Mouse (Mus musculus) limb, embryonic 10.5 days (tissue): ENCODE results near the gene Gm13539. TPM values are rescaled to one million over a fixed set of nuclear protein-coding genes. Genes with fewer than 3 reads are reported as not detected.
A peak's percentile ranks its signal among the peaks of the same experiment; 100 is the strongest.
"Not testable (repeated sequence)": the region's sequence is repeated elsewhere in the genome, so short reads cannot be mapped to it uniquely, and the experiment has no call there.

Experiments
- DNase-seq: peaks from one replicate; pipeline ENCODE4 v3.0.0-alpha.2; 2017; ENCODE audit warnings: low spot score
- H3K27ac ChIP-seq: fragments of 300-500 bp; sonication (generic); 2 replicates; pipeline ENCODE4 v1.5.1; 2016; ENCODE audit warnings: mild to moderate bottlenecking
- H3K27me3 ChIP-seq: fragments of 300-500 bp; sonication (generic); 2 replicates; pipeline ENCODE4 v1.6.1; 2016; ENCODE audit warnings: low read depth, mild to moderate bottlenecking; ENCODE audit not compliant: poor library complexity, severe bottlenecking
- H3K36me3 ChIP-seq: fragments of 300-500 bp; sonication (generic); 2 replicates; pipeline ENCODE4 v1.6.1; 2016; ENCODE audit warnings: mild to moderate bottlenecking, moderate library complexity
- H3K4me1 ChIP-seq: fragments of 300-500 bp; sonication (generic); 2 replicates; pipeline ENCODE4 v1.6.1; 2016
- H3K4me3 ChIP-seq: fragments of 300-500 bp; sonication (generic); 2 replicates; pipeline ENCODE4 v1.5.1; 2016; ENCODE audit warnings: mild to moderate bottlenecking, moderate library complexity
- H3K9me3 ChIP-seq: fragments of 300-500 bp; sonication (generic); replicated peaks from 2 replicates; pipeline ENCODE4 v1.6.1; 2016; ENCODE audit warnings: mild to moderate bottlenecking
- WGBS: fragments of 180-500 bp; shearing (Covaris S2); methylation state at CpG from one replicate; pipeline ENCODE4 v1.1.7; 2016; 5-methylcytosine and 5-hydroxymethylcytosine counted together
- polyA plus RNA-seq: library from polyadenylated mRNA; unstranded; fragments of >200 nt; fragmentation: Nextera tagmentation; extraction: Ambion mirVana; gene quantifications from 2 replicates; pipeline ENCODE4 v1.2.1, GENCODE M21; 2016

Gene Gm13539
- polyA plus RNA-seq, 1 experiment from 2014 or later: not detected

DNA sequence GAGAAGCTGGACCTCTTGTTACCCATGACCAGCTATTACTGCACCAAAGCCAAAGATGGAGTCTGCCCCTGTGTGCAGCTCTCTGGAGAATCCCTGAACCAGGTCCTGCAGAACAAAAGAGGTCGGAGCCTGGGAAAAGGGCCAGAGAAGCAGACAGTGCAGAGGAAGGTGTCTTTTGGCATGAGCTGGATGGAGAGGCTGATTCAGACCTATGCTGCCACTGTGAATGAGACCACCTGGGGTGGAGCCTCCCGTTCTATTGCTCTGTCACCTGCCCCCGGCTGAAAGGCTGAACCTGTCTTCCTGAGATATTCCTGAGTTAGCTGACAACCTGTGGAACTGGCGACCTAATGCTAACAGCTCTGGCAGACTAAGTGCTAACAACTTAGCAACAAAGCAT is 1.1 kb upstream of the Gm13539 start:
- no peak for DNase-seq
- Histone ChIP-seq H3K4me1 (peaks cover 8% of the 10 kb centered on the region; the same call in 1 of the 2 replicates), H3K27me3 (no peaks in the 10 kb centered on the region), H3K9me3 (no peaks in the 10 kb centered on the region), H3K27ac (no peak overlapping the region), H3K4me3 (no peak overlapping the region), H3K36me3 (no peaks in the 10 kb centered on the region)
- WGBS: 39% methylated on average over 4 of the region's 4 CpGs

DNA sequence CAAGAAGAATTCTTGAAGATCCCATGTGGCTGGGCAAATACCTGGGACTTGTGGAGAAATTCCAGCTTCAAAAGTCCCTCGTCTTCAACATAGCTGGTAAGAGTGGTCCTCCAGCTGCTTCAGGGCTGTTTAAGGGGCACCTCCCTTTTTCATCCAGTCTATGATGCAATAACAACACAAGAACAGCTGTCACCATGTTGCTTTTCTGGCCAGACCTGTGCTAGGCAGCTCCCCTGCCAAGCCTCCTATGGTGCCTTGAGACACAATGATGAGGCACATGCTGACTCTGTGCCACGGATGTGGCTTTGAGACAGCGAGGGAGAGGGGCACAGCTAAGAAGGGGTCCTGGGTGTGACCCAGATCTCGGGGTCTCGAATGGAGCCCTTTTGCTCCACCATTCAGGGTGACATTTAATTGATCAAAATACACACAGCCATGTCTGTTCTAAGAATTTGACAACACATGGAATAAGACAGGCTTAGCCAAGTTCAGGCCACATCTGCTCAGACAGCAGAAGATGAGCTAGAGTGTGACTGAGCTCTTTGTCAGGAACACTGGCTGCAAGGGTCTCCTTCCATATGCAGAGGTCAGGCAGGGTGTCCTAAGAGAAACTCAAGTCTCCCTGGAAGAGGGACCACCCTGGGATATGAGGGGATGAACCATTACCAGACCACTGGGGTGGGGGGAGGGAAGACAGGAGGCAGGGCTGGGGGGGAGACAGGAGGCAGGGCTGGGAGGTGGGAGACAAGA is 3.7 kb downstream of the Gm13539 start:
- DNase-seq: no peak
- Histone ChIP-seq H3K27me3 (no peaks in the 10 kb centered on the region), H3K4me3 (no peak overlapping the region), H3K27ac (no peak overlapping the region), H3K9me3 (no peaks in the 10 kb centered on the region), H3K36me3 (no peaks in the 10 kb centered on the region), H3K4me1 (peaks cover 11% of the 10 kb centered on the region)
- 73% methylated on average over 5 of the region's 5 CpGs for whole genome bisulfite sequencing

DNA sequence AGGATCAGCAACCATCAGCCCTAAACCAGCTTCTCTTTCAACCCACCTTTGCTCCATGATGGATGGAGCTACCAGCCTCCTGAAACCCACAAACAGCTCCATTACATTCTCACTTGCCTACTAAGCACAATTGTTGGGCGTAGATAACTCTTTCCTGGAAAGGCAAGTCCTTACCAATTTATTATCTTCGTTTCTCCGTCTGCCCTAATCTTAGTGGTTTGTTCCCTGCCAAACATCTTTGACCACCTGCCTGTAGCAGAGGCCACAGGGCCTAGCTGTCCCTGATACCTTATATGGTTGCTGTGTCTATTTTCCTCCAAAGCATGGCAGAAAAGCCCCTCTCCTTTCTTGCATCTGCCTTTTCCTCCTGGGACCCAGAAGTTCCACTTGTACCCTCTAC is 7.0 kb downstream of the Gm13539 start:
- 83% methylated on average over 3 of the region's 3 CpGs for WGBS
- no peak for DNase-seq
- Histone ChIP-seq H3K9me3 (no peaks in the 10 kb centered on the region), H3K4me3 (no peak overlapping the region), H3K27ac (no peak overlapping the region), H3K27me3 (no peaks in the 10 kb centered on the region), H3K36me3 (no peaks in the 10 kb centered on the region), H3K4me1 (peaks cover 11% of the 10 kb centered on the region)

DNA sequence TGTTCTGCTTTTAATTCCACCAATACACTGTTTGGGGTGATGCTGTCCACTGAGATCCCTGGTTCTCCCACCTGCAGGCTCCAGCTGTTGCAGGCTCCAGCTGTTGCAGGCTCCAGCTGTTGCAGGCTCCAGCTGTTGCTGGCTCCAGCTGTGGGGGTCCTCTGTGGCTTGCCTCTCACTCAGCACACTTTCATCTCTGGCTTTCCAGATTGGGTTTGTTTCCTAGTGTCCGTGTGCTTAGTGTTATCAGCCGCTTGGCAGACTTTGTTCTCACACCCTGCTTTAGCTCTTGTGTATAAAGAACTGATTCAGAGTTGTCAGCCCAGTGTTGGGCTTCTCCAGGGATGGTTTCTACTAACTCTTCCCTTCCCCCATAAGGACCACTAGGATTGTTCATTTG is 15.6 kb downstream of the Gm13539 start:
- Histone ChIP-seq H3K27me3 (no peaks in the 10 kb centered on the region), H3K9me3 (no peaks in the 10 kb centered on the region), H3K4me1 (no peaks in the 10 kb centered on the region), H3K4me3 (no peak overlapping the region), H3K36me3 (no peaks in the 10 kb centered on the region), H3K27ac (no peak overlapping the region)
- WGBS: 42% methylated on average over 2 of the region's 2 CpGs
- no peak for DNase-seq

DNA sequence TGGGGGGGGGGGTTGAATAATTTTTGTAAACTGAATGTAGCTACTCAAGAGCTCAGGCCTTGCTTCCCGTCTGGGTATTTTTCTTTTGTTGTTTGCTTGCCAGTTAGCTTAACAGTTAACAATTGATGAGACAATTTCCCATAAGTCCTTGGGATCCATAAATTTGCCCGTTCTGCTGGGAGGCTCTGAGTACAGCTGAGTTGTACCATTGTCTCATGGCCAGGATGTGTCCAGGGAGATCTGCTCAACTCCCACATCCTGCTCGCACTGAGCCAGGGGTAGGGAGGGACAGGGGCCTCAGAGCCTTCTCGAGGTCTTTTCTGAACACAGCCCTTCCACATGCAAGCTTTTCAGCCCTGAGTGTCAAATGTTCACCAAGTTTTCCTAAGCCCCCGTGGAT is 16.0 kb downstream of the Gm13539 start:
- no peaks in the 10 kb centered on the region for H3K36me3 ChIP-seq
- WGBS: 70% methylated on average over 5 of the region's 5 CpGs
- no peaks in the 10 kb centered on the region for H3K27me3 ChIP-seq

DNA sequence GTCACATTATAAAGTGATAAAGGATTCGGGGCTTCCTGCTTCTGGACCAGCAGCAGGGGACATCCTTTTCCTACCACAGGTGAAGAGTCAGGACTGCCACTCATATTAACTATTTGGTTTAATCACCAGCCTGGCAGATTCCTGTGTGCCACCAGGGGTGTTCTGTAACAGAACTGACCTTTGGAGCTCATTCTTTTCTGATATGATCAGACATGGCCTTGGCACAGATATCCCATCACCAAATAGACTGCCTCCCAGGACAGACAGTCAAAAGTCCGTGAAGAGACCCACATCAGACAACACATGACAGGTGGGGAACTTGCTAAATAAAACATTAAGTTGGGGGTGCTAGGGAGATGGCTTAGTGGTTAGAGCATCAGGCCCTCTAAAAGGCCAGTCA is 29.7 kb downstream of the Gm13539 start:
- 82% methylated on average over 2 of the region's 2 CpGs for WGBS
- no peaks in the 10 kb centered on the region for H3K4me1 ChIP-seq
- no peak overlapping the region for H3K27ac ChIP-seq
- H3K4me3 ChIP-seq: no peak overlapping the region
- DNase-seq: no peak
- H3K27me3 ChIP-seq: no peaks in the 10 kb centered on the region
- no peaks in the 10 kb centered on the region for H3K9me3 ChIP-seq
- no peaks in the 10 kb centered on the region for H3K36me3 ChIP-seq

More for the DNA sequence above, 16.0 kb downstream of the Gm13539 start:
- no peaks in the 10 kb centered on the region for H3K9me3 ChIP-seq
- DNase-seq: no peak
- no peak overlapping the region for H3K4me3 ChIP-seq
- H3K4me1 ChIP-seq: no peaks in the 10 kb centered on the region
- H3K27ac ChIP-seq: no peak overlapping the region

DNA sequence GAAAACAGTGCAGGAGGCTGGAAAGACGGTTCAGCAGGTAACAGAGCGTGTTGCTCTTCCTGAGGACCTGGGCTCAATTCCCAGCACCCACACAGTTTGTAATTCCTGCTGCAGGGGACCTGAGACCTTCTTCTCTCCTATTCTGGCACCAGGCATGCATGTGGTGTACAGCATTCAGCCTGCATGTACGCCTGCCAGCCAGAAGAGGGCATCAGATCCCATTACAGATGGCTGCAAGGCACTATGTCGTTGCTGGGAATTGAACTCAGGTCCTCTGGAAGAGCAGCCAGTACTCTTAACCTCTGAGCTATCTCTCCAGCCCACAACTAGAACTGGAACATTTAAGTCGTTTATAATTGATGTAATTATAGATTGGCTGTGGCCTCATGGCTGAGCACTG is 31.3 kb downstream of the Gm13539 start:
- no peak for DNase-seq
- no peaks in the 10 kb centered on the region for H3K9me3 ChIP-seq
- H3K27me3 ChIP-seq: no peaks in the 10 kb centered on the region
- no peaks in the 10 kb centered on the region for H3K36me3 ChIP-seq
- no peaks in the 10 kb centered on the region for H3K4me1 ChIP-seq
- WGBS: 80% methylated on average over 5 of the region's 5 CpGs
- no peak overlapping the region for H3K27ac ChIP-seq
- no peak overlapping the region for H3K4me3 ChIP-seq

DNA sequence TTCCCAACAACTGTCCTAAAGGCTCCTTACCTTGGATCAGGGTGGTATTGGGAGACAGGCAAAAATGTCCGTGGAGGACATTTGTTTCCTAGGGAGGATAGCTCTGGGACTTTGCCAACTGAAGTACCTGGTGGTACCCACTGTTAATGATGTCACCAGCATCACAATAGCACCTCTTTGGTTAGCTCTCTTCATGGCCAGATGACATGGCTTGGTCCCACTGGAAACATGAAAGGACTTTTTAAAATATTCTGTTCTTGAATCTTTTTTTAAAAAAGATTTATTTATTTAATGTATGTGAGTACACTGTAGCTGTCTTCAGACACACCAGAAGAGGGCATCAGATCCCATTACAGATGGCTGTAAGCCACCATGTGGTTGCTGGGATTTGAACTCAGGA is 33.7 kb downstream of the Gm13539 start, which contains the start of gene Glt6d1:
TSS of gene Glt6d1 (minus strand) at position 101 of the 400 bp plus-strand sequence.
- WGBS: 83% methylated on average over 1 of the region's 1 CpGs
- not testable (repeated sequence) for H3K9me3 ChIP-seq, H3K27me3 ChIP-seq, DNase-seq, H3K4me1 ChIP-seq, H3K27ac ChIP-seq, H3K36me3 ChIP-seq, H3K4me3 ChIP-seq

DNA sequence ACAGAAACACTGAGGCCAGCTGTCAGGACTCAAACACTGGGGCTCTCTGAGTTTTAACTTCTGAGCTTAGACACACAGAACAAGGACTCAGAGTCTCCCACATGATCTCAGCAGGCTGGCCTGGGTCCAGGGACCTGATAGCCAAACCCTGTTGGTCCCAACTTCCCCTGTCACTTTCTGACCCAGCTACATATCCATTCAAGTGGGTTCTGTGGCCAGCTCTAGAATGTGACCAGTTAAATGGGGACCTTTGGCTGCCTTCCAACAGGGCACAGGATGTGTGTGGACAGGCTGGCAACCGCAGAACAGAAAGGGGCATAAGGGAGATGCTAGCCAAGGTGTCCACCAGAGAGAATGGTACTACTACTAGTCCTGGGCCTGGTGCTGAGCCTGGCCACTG is 40.7 kb downstream of the Gm13539 start, which contains the start of gene Lcn9:
TSS of gene Lcn9 (plus strand) at position 348 of the 400 bp plus-strand sequence.
- Histone ChIP-seq H3K36me3 (no peaks in the 10 kb centered on the region), H3K27ac (no peak within 1 kb of the TSS), H3K4me1 (no peaks in the 10 kb centered on the region), H3K9me3 (no peaks in the 10 kb centered on the region), H3K27me3 (no peaks in the 10 kb centered on the region), H3K4me3 (no peak within 1 kb of the TSS)
- WGBS: 96% methylated on average over 1 of the region's 1 CpGs
- no peak for DNase-seq

DNA sequence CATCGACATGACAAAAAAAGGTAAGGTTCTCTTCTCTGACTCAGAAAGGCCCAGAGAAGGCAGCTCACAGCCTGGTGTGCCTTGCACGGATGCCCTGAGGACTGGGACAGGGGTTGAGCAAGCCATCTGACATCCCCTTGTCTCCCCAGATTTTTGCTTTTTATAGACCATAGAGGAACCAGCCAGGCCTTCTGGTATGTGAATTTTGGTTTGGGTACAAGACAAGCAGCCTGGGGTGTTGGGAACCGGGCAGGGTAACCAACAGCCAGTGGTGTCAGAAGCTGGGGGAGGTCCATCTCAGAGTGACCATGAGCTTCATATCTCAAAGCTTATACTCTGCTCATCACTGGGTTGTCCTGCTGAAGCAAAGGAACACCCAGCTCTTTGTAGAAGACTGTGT is 42.7 kb downstream of the Gm13539 start:
- H3K27me3 ChIP-seq: no peaks in the 10 kb centered on the region
- H3K4me3 ChIP-seq: no peak overlapping the region
- H3K4me1 ChIP-seq: no peaks in the 10 kb centered on the region
- H3K36me3 ChIP-seq: no peaks in the 10 kb centered on the region
- H3K27ac ChIP-seq: no peak overlapping the region
- 87% methylated on average over 3 of the region's 3 CpGs for WGBS
- no peak for DNase-seq
- no peaks in the 10 kb centered on the region for H3K9me3 ChIP-seq

DNA sequence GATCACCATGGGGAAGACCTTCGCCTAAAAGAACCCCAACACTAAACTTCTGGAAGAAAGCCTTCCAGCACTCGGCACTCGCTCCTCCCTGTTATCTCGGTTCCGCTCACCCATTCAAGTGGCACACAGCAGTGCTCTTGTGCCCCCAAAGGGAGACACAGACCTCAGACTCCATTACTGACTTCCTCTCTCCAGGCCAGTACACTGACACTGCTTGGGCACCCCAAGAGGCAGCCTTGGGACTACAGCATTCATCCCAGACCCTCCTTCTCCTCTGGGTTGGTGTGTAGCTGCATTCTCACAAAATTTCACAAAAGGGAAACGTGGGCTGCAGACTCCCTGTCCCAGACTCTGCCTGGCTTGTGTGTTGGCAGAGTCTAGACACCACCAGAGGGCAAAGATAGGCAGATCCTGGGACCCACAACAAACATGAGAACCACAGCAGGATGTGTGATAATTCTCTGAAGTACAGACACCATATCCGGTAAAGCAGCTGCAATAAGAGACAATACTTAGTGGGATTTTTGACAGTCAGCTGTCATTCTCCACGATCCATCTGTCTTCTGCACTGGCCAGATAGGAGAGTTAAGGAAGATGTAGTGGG is 46.4 kb downstream of the Gm13539 start:
- DNase-seq: no peak
- H3K27me3 ChIP-seq: no peaks in the 10 kb centered on the region

DNA sequence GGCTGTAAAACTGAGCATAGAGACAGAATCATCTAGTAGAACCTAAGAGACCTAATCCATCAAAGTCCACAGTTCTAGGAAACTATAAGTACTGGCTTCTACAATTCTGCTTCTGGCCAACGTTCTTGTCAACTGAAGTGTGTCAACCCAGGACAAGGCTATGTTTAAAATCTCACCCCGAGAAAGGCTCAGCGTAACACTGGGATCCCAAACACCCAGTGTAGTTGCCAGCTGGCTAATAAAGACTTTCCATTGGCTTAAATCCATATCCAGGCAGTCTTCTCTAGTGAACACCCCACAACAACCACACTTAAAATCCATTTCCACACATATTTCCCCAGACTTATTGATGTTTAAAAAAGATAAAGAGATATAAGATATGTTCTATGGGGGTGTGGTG is 48.7 kb downstream of the Gm13539 start:
- no peaks in the 10 kb centered on the region for H3K36me3 ChIP-seq
- H3K4me3 ChIP-seq: no peak overlapping the region
- no peaks in the 10 kb centered on the region for H3K4me1 ChIP-seq
- 87% methylated on average over 3 of the region's 3 CpGs for WGBS
- no peaks in the 10 kb centered on the region for H3K27me3 ChIP-seq
- DNase-seq: no peak
- H3K9me3 ChIP-seq: no peaks in the 10 kb centered on the region
- H3K27ac ChIP-seq: no peak overlapping the region

More for the DNA sequence above, 46.4 kb downstream of the Gm13539 start:
- H3K9me3 ChIP-seq: no peaks in the 10 kb centered on the region
- H3K27ac ChIP-seq: no peak overlapping the region
- H3K4me1 ChIP-seq: no peaks in the 10 kb centered on the region
- H3K36me3 ChIP-seq: no peaks in the 10 kb centered on the region
- no peak overlapping the region for H3K4me3 ChIP-seq
- WGBS: 83% methylated on average over 8 of the region's 8 CpGs

DNA sequence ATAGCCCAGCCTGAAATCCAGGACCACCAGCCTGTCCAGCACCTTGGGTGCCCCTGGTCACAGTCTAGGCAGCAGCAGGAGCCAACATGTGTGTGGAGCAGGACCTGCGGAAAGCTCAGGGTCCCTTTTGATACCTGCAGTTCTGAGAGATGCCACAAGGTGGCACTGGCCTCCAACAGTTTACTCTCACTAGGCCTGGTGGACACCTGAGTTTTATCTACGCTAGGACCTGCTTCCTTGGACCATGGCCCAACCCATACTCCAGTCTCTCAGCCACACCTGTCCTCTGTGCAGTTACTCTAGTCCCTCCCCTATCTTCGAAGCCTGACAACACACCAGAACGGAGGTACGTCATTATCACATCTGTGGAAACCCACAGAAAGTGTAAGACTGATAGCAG is 54.2 kb downstream of the Gm13539 start:
- Histone ChIP-seq H3K27ac (no peak overlapping the region), H3K9me3 (no peaks in the 10 kb centered on the region), H3K36me3 (no peaks in the 10 kb centered on the region), H3K27me3 (no peaks in the 10 kb centered on the region), H3K4me1 (no peaks in the 10 kb centered on the region), H3K4me3 (no peak overlapping the region)
- DNase-seq: peak; percentile 81
- 56% methylated on average over 5 of the region's 5 CpGs for WGBS
